Mouse (Mus musculus) embryonic fibroblast, embryonic 13.5 days (primary cell): ENCODE data around the gene Olfr1219.

Experiments
- CTCF ChIP-seq: IDR thresholded peaks from 2 replicates; pipeline ENCODE4 v1.5.1; 2011; ENCODE audit warnings: mild to moderate bottlenecking, control low read depth, low read length, moderate library complexity, borderline replicate concordance; ENCODE audit not compliant: insufficient read depth
- POLR2A ChIP-seq: IDR thresholded peaks from 2 replicates; pipeline ENCODE4 v1.6.1; 2011; ENCODE audit warnings: low read depth, mild to moderate bottlenecking, control low read depth, low read length, moderate library complexity

- TF ChIP-seq POLR2A: no peak
- no peak for TF ChIP-seq CTCF
These were observed at the start of gene Olfr1219 for GRCm38 (mm10) chr2:89083413-89083812.
